Mouse (Mus musculus) limb, embryonic 15.5 days (tissue): ENCODE results near the gene Gkn2. TPM values are rescaled to one million over a fixed set of nuclear protein-coding genes. Genes with fewer than 3 reads are reported as not detected.

ENCODE experiments used
- ATAC-seq: fragments of 200-750 bp; cut with Nextera tagmentation; 2 replicates; pipeline ENCODE4 v1.8.0; 2017; ENCODE audit warnings: low read depth, moderate TSS enrichment; ENCODE audit not compliant: insufficient number of reproducible peaks, low FRiP score, low TSS enrichment
- H3K27ac ChIP-seq: fragments of 300-500 bp; sonication (generic); 2 replicates; pipeline ENCODE4 v1.5.1; 2015; ENCODE audit warnings: moderate library complexity, mild to moderate bottlenecking, inconsistent platforms
- H3K27me3 ChIP-seq: fragments of 300-500 bp; sonication (generic); 2 replicates; pipeline ENCODE4 v1.6.1; 2015; ENCODE audit warnings: inconsistent platforms
- H3K36me3 ChIP-seq: fragments of 300-500 bp; sonication (generic); 2 replicates; pipeline ENCODE4 v1.6.1; 2015; ENCODE audit warnings: inconsistent platforms
- H3K4me1 ChIP-seq: fragments of 300-500 bp; sonication (generic); 2 replicates; pipeline ENCODE4 v1.6.1; 2015; ENCODE audit warnings: inconsistent platforms
- H3K4me2 ChIP-seq: fragments of 300-500 bp; sonication (generic); 2 replicates; pipeline ENCODE4 v1.6.1; 2015; ENCODE audit warnings: mild to moderate bottlenecking, inconsistent platforms
- H3K4me3 ChIP-seq: fragments of 300-500 bp; sonication (generic); 2 replicates; pipeline ENCODE4 v1.5.1; 2015; ENCODE audit warnings: mild to moderate bottlenecking, inconsistent platforms
- H3K9ac ChIP-seq: fragments of 300-500 bp; sonication (generic); 2 replicates; pipeline ENCODE4 v1.6.1; 2015; ENCODE audit warnings: inconsistent platforms
- H3K9me3 ChIP-seq: fragments of 300-500 bp; sonication (generic); 2 replicates; pipeline ENCODE4 v1.6.1; 2016; ENCODE audit warnings: inconsistent platforms
- WGBS: fragments of 180-500 bp; shearing (Covaris S2); methylation state at CpG from one replicate; pipeline ENCODE4 v1.1.7; 2015; 5-methylcytosine and 5-hydroxymethylcytosine counted together
- polyA plus RNA-seq: library from polyadenylated mRNA; unstranded; fragments of >200 nt; fragmentation: Nextera tagmentation; extraction: Ambion mirVana; gene quantifications from 2 replicates; pipeline ENCODE4 v1.2.1, GENCODE M21; 2015

The Gkn2 gene
- polyA plus RNA-seq, 1 experiment from 2014 or later: not detected

- H3K4me1 ChIP-seq: no peaks in the 10 kb centered on the region
- H3K27ac ChIP-seq: no peak overlapping the region
- no peak overlapping the region for H3K9ac ChIP-seq
- H3K9me3 ChIP-seq: no peaks in the 10 kb centered on the region
- H3K27me3 ChIP-seq: no peaks in the 10 kb centered on the region
- no peak for ATAC-seq
- WGBS: 23% methylated on average over 3 of the region's 3 CpGs
- H3K36me3 ChIP-seq: no peaks in the 10 kb centered on the region
- H3K4me3 ChIP-seq: no peak overlapping the region
- H3K4me2 ChIP-seq: no peak overlapping the region
Measured at GRCm38 (mm10) chr6:87412011-87412410, 38.9 kb downstream of the Gkn2 start.

GRCm38 (mm10) chr6:87422304-87422703 lies 49.1 kb downstream of the Gkn2 start:
- no peak overlapping the region for H3K4me2 ChIP-seq
- H3K9ac ChIP-seq: no peak overlapping the region
- no peak overlapping the region for H3K27ac ChIP-seq
- ATAC-seq: no peak
- no peaks in the 10 kb centered on the region for H3K9me3 ChIP-seq
- 78% methylated on average over 7 of the region's 7 CpGs for WGBS
- no peaks in the 10 kb centered on the region for H3K36me3 ChIP-seq
- H3K4me1 ChIP-seq: no peaks in the 10 kb centered on the region
- no peak overlapping the region for H3K4me3 ChIP-seq
- no peaks in the 10 kb centered on the region for H3K27me3 ChIP-seq

GRCm38 (mm10) chr6:87424037-87424816 lies 51.1 kb downstream of the Gkn2 start:
- Histone ChIP-seq H3K4me3 (no peak overlapping the region), H3K27me3 (no peaks in the 10 kb centered on the region), H3K9me3 (no peaks in the 10 kb centered on the region), H3K4me1 (no peaks in the 10 kb centered on the region), H3K27ac (no peak overlapping the region), H3K4me2 (no peak overlapping the region), H3K36me3 (no peaks in the 10 kb centered on the region), H3K9ac (no peak overlapping the region)
- 65% methylated on average over 19 of the region's 19 CpGs for WGBS
- ATAC-seq: no peak

GRCm38 (mm10) chr6:87426954-87427353 lies 53.8 kb downstream of the Gkn2 start:
- 70% methylated on average over 5 of the region's 5 CpGs for WGBS
- Histone ChIP-seq H3K9me3 (no peaks in the 10 kb centered on the region), H3K27ac (no peak overlapping the region), H3K4me1 (no peaks in the 10 kb centered on the region), H3K36me3 (no peaks in the 10 kb centered on the region), H3K4me3 (no peak overlapping the region), H3K4me2 (no peak overlapping the region), H3K9ac (no peak overlapping the region), H3K27me3 (no peaks in the 10 kb centered on the region)
- no peak for ATAC-seq

- no peak for ATAC-seq
- no peaks in the 10 kb centered on the region for H3K4me1 ChIP-seq
- no peak overlapping the region for H3K4me3 ChIP-seq
- no peaks in the 10 kb centered on the region for H3K27me3 ChIP-seq
- H3K4me2 ChIP-seq: no peak overlapping the region
- no peak overlapping the region for H3K9ac ChIP-seq
- no peaks in the 10 kb centered on the region for H3K36me3 ChIP-seq
- H3K9me3 ChIP-seq: no peaks in the 10 kb centered on the region
- H3K27ac ChIP-seq: no peak overlapping the region
- WGBS: 74% methylated on average over 8 of the region's 8 CpGs
Measured at GRCm38 (mm10) chr6:87427616-87428015, 54.5 kb downstream of the Gkn2 start.

- no peak within 1 kb of the TSS for H3K27ac ChIP-seq
- no peaks in the 10 kb centered on the region for H3K36me3 ChIP-seq
- H3K9me3 ChIP-seq: no peaks in the 10 kb centered on the region
- WGBS: 60% methylated on average over 7 of the region's 7 CpGs
- H3K9ac ChIP-seq: no peak within 1 kb of the TSS
- ATAC-seq: no peak
- no peaks in the 10 kb centered on the region for H3K27me3 ChIP-seq
- H3K4me1 ChIP-seq: no peaks in the 10 kb centered on the region
- H3K4me3 ChIP-seq: no peak within 1 kb of the TSS
- H3K4me2 ChIP-seq: no peak within 1 kb of the TSS
Measured at GRCm38 (mm10) chr6:87428487-87429044, 55.4 kb downstream of the Gkn2 start, which contains the start of gene Bmp10. Bmp10 (plus strand) TSS chr6:87428994.

Other genes with a start within 250 kb of the Gkn2 start
- gene Antxr1, start 37.5 kb upstream of the Gkn2 start, polyA plus RNA-seq: 19.1 and 21.7 TPM in 2 replicates
- not detected in 2 replicates for gene Gkn1, start 22.4 kb upstream of the Gkn2 start, polyA plus RNA-seq
- 1.5 and 2.5 TPM in 2 replicates for gene Gkn3, start 15.6 kb downstream of the Gkn2 start, polyA plus RNA-seq
- gene Bmp10, start 55.6 kb downstream of the Gkn2 start, polyA plus RNA-seq: not detected in 2 replicates
- 7.6 and 8.4 TPM in 2 replicates for gene Arhgap25, start 159.9 kb downstream of the Gkn2 start, polyA plus RNA-seq
- gene Prokr1, start 217.4 kb downstream of the Gkn2 start, polyA plus RNA-seq: 5.1 and 5.3 TPM in 2 replicates